Mouse (Mus musculus) E14TG2a.4 (cell line): Measurements from ENCODE around the gene Myoz1.

Source experiments
- CTCF ChIP-seq: conservative IDR thresholded peaks from 2 replicates; pipeline ENCODE4 v1.5.1; 2014; ENCODE audit warnings: low read length
- NANOG ChIP-seq: IDR thresholded peaks from 2 replicates; pipeline ENCODE4 v1.6.1; 2014; ENCODE audit warnings: borderline replicate concordance, low read length, mixed read lengths
- POU5F1 ChIP-seq: IDR thresholded peaks from 2 replicates; pipeline ENCODE4 v1.6.1; 2014; ENCODE audit warnings: low read length, borderline replicate concordance

GRCm38 (mm10) chr14:20677906-20678305 is 21.6 kb upstream of the Myoz1 start:
- TF ChIP-seq CTCF (no peak), POU5F1 (no peak), NANOG (no peak)
